Mouse (Mus musculus) brain, embryonic 14.5 days (tissue): ENCODE measurements around the gene Ndufa11. TPM values are rescaled to one million over a fixed set of nuclear protein-coding genes. Genes with fewer than 3 reads are reported as not detected.

Experiments used
- DNase-seq: peaks from one replicate; pipeline ENCODE4 v3.0.0-alpha.2; 2011; ENCODE audit warnings: low read depth
- CTCF ChIP-seq: fragments of 200-500 bp; IDR thresholded peaks from 2 replicates; pipeline ENCODE4 v1.5.1; 2012; ENCODE audit warnings: inconsistent platforms, mild to moderate bottlenecking, moderate library complexity, borderline replicate concordance; ENCODE audit not compliant: insufficient read depth, insufficient read length; ENCODE audit errors: extremely low read depth
- POLR2A ChIP-seq: fragments of 200-500 bp; IDR thresholded peaks from 2 replicates; pipeline ENCODE4 v1.6.1; 2012; ENCODE audit warnings: mild to moderate bottlenecking, inconsistent platforms, borderline replicate concordance; ENCODE audit not compliant: poor library complexity, insufficient read depth, insufficient read length, severe bottlenecking; ENCODE audit errors: extremely low read depth
- polyA plus RNA-seq: library from polyadenylated mRNA; depleted of rRNA; stranded (reverse); fragments of >200 nt; gene quantifications from 2 replicates; pipeline ENCODE4 v1.2.3, GENCODE M21; 2012; rRNA removed

Gene Ndufa11
- polyA plus RNA-seq, 1 experiment = 313 TPM

- TF ChIP-seq POLR2A (peak; percentile 77; the same call in 1 of the 2 replicates), CTCF (no peak)
- peak; percentile 97 for DNase-seq
Measured at GRCm38 (mm10) chr17:56764474-56765354, 47.1 kb downstream of the Ndufa11 start, which contains the start of gene Dus3l. Gene Dus3l, plus strand, starts transcription at chr17:56764757.

GRCm38 (mm10) chr17:56765431-56765830 is 47.9 kb downstream of the Ndufa11 start:
- DNase-seq = no peak
- TF ChIP-seq CTCF (no peak), POLR2A (no peak)

GRCm38 (mm10) chr17:56766631-56767405 is 49.3 kb downstream of the Ndufa11 start:
- TF ChIP-seq CTCF (no peak), POLR2A (no peak)
- no peak for DNase-seq

GRCm38 (mm10) chr17:56767531-56768135 is 50.1 kb downstream of the Ndufa11 start:
- DNase-seq = no peak
- TF ChIP-seq POLR2A = no peak
- TF ChIP-seq CTCF = no peak

- no peak for DNase-seq
- no peak for TF ChIP-seq POLR2A
- TF ChIP-seq CTCF = no peak
Measured at GRCm38 (mm10) chr17:56768941-56769340, 51.4 kb downstream of the Ndufa11 start.

- TF ChIP-seq POLR2A = no peak
- DNase-seq = no peak
Measured at GRCm38 (mm10) chr17:56769950-56770349, 52.4 kb downstream of the Ndufa11 start, which contains the start of gene Prr22. Gene Prr22, plus strand, starts transcription at chr17:56770250.

Other genes starting within 250 kb of the Ndufa11 start
- gene Ptprs, start 241.3 kb upstream of the Ndufa11 start, polyA plus RNA-seq = 1,311 and 1,669 TPM in 2 replicates
- 0.05 TPM in 1 of 2 replicates, not detected in the other for gene Znrf4, start 205.3 kb upstream of the Ndufa11 start, polyA plus RNA-seq
- gene Gm20219, start 163.4 kb upstream of the Ndufa11 start, polyA plus RNA-seq = 2.9 and 3.1 TPM in 2 replicates
- 53.9 and 127 TPM in 2 replicates for gene Safb2, start 133.2 kb upstream of the Ndufa11 start, polyA plus RNA-seq
- 117 and 173 TPM in 2 replicates for gene Safb, start 132.9 kb upstream of the Ndufa11 start, polyA plus RNA-seq
- gene 2410015M20Rik, start 108.0 kb upstream of the Ndufa11 start, polyA plus RNA-seq = 101 and 119 TPM in 2 replicates
- 1,808 and 2,187 TPM in 2 replicates for gene Rpl36, start 104.4 kb upstream of the Ndufa11 start, polyA plus RNA-seq
- 70.4 and 77.2 TPM in 2 replicates for gene Lonp1, start 90.9 kb upstream of the Ndufa11 start, polyA plus RNA-seq
- 4.0 TPM in 2 replicates for gene Catsperd, start 89.6 kb upstream of the Ndufa11 start, polyA plus RNA-seq
- 146 and 176 TPM in 2 replicates for gene Ranbp3, start 44.5 kb upstream of the Ndufa11 start, polyA plus RNA-seq
- gene Vmac, start 255 bp downstream of the Ndufa11 start, polyA plus RNA-seq = 18.2 and 18.8 TPM in 2 replicates
- gene Nrtn, start 39.8 kb downstream of the Ndufa11 start, polyA plus RNA-seq = 5.2 and 5.4 TPM in 2 replicates
- gene Dus3l, start 47.0 kb downstream of the Ndufa11 start, polyA plus RNA-seq = 139 and 198 TPM in 2 replicates
- gene Prr22, start 52.5 kb downstream of the Ndufa11 start, polyA plus RNA-seq = 3.1 and 3.9 TPM in 2 replicates
- 7.8 and 11.1 TPM in 2 replicates for gene Rfx2, start 113.2 kb downstream of the Ndufa11 start, polyA plus RNA-seq
- gene Acsbg2, start 156.7 kb downstream of the Ndufa11 start, polyA plus RNA-seq = not detected in 2 replicates
- 0.03 and 0.07 TPM in 2 replicates for gene 1700061G19Rik, start 157.7 kb downstream of the Ndufa11 start, polyA plus RNA-seq
- 149 and 153 TPM in 2 replicates for gene Mllt1, start 217.6 kb downstream of the Ndufa11 start, polyA plus RNA-seq